Mouse (Mus musculus): ENCODE results near the gene Arhgdig.
A peak's percentile ranks its signal among the peaks of the same experiment; 100 is the strongest.

The Arhgdig gene

DNA sequence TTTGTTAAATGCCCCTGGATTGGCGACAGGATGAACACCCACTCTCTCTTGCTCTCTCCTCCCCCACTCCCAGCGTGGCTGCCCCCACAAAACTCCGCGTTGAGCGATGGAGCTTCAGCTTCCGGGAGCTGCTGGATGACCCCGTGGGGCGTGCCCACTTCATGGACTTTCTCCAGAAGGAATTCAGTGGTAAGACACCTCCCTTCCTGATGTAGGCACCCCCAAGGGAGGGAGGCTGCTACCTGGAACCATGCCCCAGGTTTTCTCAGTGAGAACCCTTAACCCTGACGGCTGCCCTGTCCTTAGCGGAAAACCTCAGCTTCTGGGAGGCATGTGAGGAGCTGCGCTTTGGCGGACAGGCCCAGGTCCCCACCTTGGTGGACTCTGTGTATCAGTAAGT is at the start of gene Arhgdig:
Gene Arhgdig, minus strand, starts transcription at position 101 of the 400 bp plus-strand sequence.
- DNase-seq: no peak

DNA sequence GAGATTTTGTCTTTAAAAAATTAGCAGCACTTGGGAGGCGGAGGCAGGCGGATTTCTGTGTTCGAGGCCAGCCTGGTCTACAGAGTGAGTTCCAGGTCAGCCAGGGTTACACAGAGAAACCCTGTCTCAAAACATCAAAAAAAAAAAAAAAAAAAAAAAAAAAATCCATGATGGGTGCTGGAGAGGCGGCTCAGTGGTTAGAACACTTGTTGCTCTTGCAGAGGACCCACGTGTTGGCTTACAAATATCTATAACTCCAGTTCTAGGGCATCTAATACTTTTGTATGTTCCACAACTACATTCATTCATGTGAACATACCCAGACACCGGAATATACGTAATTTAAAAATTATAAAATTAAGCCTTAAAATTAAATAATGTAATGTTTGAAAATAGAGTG is 47.7 kb upstream of the Arhgdig start:
- DNase-seq: no peak

GRCm38 (mm10) chr17:26253399-26253798 is 45.8 kb upstream of the Arhgdig start:
- DNase-seq: no peak

DNA sequence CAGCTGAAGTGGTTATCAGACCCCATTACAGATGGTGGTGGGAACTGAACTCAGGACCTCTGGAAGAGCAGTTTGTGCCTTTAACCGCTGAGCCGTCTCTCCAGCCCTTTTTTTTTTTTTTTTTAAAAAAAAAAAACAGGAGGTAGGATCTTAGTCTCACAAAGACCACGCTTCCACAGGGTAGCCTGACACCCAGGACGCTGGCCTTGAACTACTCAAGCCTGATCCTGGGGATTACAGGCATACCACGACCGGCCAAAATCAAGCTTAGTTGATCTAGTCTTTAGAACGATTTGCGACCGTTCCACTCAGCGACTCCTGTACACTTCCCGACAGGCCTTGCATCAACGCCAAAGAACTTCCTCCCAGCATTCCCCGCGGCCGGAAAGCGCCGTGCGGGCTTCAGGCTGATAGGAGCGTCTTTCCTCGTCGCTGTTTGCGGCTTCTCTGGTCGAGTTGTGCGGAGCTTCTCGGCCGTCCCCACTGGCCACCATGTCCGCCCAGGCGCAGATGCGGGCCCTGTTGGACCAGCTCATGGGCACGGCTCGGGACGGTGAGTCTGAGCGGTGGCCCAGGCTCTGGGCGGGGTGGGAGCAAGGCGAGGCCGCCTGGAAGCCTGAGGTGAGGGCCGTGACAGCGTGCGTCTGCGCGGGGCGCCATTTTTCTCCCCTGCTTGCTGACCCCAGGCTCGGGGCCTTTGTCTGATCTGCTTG is 45.1 kb upstream of the Arhgdig start, which contains the start of gene Luc7l:
Gene Luc7l, plus strand, starts transcription at position 358 of the 713 bp plus-strand sequence.
- DNase-seq: peak; percentile 87

DNA sequence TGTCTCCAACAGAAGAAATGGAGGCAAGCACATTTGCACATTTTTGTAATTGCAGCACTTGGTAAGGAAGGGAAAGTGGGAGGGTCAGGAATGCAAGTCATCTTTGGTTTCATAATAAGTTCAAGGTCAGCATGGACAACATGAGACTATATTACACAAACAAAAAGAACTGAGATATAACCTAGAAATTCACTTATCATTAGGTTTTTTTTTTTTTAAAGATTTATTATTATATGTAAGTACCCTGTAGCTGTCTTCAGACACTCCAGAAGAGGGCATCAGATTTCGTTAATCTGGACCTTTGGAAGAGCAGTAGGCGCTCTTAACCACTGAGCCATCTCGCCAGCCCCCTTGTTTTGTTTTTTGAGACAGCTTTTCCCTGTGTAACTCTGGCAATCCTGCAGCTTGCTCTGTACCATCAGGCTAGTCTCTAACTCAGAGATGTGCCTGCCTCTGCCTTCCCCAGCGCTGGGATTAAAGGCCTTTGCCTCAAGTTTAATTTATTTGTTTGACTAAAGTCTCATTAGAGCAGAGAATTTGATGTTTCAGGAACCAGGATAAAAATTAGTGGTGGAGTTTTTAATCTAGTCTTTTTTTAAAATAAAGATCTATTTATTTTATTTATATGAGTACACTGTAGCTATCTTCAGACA is 44.4 kb upstream of the Arhgdig start:
- no peak for DNase-seq

DNA sequence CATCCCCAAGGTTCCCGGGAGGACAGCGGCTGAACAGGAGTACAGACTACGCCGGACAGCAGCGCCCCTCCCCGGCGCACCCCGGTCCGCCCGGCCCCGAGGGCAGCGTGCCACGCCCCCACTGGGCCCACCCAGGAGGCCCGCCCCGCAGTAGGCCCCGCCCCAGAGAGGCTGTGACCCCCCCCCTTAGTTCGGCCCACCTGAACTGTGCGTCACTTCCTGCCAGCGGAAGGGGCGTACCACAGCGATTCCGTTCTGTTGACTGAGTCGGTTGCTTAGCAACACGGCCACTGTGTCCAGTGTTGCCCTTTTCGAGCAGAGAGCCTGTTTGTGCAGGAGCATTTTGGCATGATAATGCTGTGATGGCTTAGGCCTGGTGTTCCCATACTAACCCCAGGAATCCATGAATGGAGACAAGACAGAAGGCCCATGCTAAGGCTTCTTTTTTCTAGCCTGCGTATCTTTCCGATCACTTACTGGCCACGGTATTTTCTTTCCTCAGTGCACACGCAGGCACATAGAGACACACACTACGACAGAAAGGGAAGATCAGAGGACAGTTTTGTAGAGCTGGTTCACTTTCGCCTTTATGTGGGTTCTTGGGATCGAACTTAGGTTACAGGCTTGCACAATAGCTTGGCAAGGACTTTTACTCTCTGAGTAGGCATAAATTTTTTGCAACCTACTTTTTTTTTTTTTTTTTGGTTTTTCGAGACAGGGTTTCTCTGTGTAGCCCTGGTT is 36.7 kb upstream of the Arhgdig start, which contains the start of gene Fam234a:
Gene Fam234a, minus strand, starts transcription at position 142 of the 741 bp plus-strand sequence.
- peak; percentile 89 for DNase-seq

GRCm38 (mm10) chr17:26243471-26244100 is 36.0 kb upstream of the Arhgdig start:
- no peak for DNase-seq

- no peak for DNase-seq
Observed at GRCm38 (mm10) chr17:26240990-26241389, 33.4 kb upstream of the Arhgdig start.

DNA sequence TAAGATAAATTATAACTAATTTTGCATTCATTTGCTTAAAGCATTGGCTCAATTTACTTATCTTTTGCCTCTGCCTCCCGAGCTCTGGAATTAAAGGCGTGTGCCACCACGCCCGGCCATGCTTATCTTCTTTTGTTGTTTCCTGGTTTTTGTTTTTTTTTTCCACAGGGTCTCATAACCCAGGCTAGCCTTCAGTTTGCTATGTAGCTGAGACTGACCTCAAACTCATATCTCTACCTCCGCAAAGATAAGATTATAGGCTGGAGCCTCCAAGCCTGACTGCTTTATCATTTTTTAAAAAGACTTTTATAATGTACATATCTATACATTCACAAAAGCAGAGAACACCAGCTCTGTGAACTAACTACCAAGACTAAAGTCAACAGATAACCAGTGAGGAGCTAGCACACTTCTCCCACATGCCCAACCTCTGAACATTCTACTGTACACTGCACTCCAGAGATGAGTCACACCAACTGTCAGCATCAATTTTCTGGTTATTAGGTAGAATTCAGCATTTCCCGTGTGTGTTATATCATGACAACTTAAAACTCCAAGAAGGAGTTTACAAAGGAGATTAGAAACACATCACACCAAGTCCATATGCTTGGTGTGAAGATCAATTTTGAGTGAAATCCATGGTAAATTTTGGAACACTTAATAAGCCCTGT is 32.7 kb upstream of the Arhgdig start:
- DNase-seq: no peak

GRCm38 (mm10) chr17:26239551-26239950 is 32.0 kb upstream of the Arhgdig start:
- no peak for DNase-seq

DNA sequence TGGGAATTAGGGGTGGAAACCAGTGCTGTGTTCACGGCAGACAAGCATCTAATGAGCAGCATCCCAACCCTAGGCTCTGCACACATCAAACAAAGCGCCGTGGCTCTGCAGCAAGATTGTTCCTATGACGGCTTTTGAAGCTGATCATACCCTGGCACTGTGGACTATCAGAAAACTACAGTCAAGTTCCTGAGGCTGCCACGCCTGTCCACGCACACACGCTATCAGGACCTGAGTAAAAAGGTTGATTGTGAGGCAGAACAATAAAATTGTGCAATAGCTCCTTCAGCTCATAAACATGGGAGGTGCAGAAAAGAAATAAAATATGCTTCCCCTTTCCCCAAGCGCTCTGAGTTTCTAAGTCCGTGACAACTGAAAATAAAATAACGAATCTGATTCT is 30.1 kb upstream of the Arhgdig start:
- DNase-seq: no peak

GRCm38 (mm10) chr17:26235077-26235815 is 27.7 kb upstream of the Arhgdig start:
- DNase-seq: no peak

- no peak for DNase-seq
Observed at GRCm38 (mm10) chr17:26234386-26234785, 26.8 kb upstream of the Arhgdig start.

DNA sequence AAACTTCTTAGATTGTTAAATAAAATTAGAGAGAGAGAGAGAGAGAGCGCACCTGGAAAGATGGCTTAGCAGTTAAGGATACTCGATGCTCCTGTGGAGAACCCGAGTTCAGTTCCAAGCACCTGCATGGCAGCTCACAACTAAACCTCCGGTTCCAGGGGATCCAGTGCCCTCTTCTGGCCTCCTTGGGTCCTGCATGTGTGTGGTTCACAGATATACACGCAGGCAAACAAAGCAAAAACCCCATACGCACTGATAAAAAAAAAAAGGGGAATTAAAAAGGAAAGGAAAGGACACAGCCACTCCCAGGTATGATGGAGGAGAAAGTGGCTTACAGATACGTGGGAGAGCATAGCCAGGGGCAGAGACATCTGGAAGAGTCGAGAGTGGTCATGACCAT is 25.3 kb upstream of the Arhgdig start:
- no peak for DNase-seq

GRCm38 (mm10) chr17:26231156-26231555 is 23.6 kb upstream of the Arhgdig start:
- DNase-seq: no peak

- no peak for DNase-seq
Observed at GRCm38 (mm10) chr17:26229776-26230175, 22.2 kb upstream of the Arhgdig start.

- DNase-seq: no peak
Observed at GRCm38 (mm10) chr17:26225150-26225549, 17.6 kb upstream of the Arhgdig start.

DNA sequence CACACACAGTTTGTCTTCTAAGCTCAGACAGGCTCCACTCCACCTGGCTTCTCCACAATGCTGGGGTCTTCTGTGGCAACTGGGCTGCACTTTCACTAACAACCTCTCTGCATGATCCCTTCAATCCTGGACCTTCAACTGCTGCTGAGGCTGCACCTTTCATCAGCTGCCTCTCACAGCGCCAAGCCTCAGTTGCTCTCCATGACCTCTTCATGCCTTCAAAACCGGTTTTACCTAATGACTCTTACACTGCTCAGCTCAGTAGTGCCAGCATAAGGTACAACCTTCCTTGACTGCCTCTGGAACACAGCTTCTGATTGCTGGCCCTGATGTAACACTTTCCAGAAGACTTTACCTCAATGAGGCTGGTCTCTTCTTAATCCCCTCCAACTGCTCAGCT is 13.9 kb upstream of the Arhgdig start:
- no peak for DNase-seq

DNA sequence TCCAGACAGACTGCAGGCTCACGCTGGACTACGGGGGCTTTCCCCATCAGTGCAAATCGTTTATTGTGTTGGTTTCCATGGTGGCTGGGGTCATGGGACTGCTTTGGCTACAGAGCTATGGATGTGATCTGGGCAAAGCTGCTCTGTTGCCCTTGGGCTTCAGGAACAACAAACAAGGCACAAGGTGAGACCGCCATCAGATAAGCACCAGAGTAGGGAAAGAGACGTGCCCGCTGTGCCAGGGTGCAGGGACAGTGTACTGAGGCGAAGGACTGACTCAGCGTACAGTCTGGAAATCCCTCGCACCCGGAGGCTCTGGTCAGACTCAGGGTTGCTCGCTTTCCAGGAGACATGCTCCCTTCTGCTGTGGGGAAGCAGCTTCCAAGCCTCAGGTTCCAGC is 5.1 kb upstream of the Arhgdig start:
- DNase-seq: no peak

- DNase-seq: no peak
Observed at GRCm38 (mm10) chr17:26212241-26212640, 4.7 kb upstream of the Arhgdig start.

DNA sequence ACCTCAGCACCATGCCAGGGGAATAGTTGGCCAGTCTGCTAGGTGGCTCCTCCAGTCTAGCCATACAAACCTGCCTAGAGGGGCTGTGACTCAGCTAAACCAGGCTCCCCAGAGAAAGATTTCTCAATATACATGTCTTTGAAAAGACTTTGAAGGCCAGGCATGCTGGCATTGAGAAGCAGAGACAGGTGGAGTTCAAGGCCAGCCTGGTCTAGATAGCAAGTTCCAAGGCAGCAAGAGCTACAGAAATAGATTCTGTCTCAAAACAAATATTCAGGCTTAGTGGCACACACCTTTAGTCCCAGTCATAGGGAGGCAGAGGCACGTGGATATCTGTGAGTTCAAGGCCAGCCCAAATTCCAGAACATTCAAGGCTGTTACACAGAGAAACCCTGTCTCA is 1.2 kb downstream of the Arhgdig start:
- DNase-seq: no peak

DNA sequence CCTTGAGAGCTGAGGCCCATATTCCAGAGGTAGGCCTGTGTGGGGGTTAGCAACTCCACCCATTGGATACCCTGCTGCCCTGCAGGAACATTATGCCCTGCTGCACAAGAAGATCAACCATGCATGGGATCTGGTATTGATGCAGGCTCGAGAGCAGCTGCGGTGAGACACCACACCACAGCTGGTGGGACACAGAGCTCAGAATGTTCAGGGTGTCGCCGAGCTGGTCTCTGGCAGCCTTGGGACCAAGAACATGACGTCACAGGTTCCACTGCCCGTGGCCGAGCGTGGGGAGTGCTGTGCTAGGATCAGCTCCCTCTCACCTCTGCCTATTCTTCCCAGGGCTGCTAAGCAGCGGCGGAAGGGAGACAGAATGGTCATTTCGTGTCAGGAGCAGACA is 2.8 kb downstream of the Arhgdig start:
- no peak for DNase-seq

Data from cerebellum, adult 11 months (tissue).